Mouse (Mus musculus): ENCODE measurements around the gene Prkca.
"Not testable (repeated sequence)": the region's sequence is repeated elsewhere in the genome, so short reads cannot be mapped to it uniquely, and the experiment has no call there.

Gene Prkca

DNA sequence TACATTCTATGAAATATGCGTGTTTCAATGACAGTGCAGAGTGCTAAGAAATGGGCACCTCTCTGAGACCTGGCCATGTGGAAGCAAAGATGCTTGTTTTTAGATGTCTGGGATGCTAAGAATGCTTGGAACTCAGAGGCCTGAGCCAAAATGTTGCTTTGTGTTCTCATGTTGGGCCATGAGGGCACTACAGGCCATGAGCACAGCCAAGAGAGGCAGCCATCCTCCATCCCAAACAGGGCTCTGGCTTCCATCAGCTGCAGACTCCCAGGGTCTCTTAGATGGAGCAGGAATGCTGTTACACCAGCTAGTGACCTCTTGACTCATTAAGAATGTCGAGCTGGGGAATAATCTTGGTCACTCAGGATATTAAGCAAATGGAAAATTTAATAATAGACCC is 224.9 kb downstream of the Prkca start:
- no peak for DNase-seq (ENCODE audit: low read depth, low spot score)

DNA sequence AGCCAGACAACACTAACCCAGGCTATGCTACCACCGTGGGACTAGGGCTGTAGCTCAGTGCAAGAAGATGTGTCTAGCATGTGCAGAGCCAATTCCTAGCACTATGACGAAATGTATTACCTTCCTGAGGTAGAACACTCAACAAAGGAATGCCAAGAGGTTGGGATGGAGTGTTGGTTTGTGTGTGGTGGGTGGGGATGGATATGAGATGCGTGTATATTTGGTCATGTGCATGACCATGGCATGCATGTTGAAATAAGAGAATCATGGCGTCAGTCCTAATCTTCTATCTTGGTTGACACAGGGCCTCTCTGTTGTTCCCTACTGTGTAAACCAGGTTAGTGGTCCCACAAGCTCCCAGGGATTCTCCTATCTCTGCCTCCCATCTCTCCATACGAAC is 225.5 kb downstream of the Prkca start:
- DNase-seq (ENCODE audit: low read depth, low spot score): no peak

DNA sequence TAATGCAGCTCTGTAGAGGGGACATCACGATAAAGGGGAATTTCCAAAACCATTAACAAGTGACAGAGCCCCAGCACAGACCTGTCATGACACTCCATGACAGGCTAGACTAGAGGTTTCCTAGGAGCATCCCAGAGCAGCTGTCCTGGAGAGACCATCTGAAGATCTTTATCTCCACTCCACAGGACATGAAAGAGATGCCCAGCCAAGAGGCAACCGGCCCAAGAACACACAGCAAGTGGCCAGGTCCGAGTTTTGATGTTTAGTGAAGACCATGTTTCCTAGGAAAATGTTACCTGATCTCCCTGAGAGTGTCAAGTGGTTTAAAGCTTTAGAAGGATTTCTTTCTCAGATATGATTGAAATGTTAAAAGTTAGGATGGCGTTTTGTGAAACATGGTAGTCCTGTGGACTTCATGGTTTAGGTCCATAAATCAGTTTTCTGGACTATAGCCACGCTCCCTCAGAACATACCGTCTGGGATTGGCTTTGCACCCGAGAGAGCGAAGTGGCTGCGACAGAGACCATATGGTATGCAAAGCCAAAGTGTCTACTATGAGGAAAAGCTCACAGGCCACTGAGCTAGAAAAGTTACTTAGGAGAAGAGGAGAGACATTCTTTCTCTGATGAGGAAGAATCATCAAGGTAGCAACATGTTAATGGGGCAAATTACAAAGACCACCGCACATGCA is 226.2 kb downstream of the Prkca start:
- DNase-seq (ENCODE audit: low read depth, low spot score): no peak

DNA sequence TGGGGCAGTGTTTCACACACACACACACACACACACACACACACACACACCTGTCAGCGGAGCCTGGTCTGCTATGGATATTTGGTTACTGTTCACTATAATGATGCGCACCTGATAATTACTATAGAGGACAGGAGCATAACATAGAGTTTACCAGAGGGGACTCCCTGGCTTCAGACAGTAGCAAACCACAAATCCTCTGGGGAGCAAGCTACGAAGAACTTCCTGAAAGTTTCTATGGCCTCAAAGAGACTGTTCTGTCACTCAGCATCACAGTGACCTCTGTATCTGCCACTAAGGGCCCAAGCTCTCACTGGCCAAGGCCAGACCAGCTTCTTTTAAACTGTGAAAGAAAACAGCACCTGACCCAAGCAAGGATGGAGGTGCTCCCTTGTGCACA is 229.6 kb downstream of the Prkca start:
- DNase-seq (ENCODE audit: low read depth, low spot score): no peak

DNA sequence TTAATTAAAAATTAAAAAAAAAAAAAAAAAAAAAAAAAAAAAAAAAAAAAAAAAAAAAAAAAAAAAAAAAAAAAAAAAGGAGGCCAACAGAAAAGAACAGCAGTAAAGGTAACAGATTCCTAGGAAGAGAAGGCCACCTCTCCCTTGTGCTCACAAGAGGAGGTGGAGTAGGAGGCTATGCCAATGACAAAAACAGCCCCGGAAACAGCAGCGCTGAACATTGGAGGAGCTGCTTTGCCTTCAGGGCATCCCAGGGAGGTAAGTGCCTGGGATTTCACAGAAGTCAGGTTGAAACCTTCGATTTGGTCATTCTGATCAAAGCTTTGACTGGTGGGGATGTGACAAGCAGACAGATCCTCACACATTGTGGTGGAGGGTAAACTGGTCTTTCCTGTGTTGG is 231.3 kb downstream of the Prkca start:
- no peak for DNase-seq (ENCODE audit: low read depth, low spot score)

DNA sequence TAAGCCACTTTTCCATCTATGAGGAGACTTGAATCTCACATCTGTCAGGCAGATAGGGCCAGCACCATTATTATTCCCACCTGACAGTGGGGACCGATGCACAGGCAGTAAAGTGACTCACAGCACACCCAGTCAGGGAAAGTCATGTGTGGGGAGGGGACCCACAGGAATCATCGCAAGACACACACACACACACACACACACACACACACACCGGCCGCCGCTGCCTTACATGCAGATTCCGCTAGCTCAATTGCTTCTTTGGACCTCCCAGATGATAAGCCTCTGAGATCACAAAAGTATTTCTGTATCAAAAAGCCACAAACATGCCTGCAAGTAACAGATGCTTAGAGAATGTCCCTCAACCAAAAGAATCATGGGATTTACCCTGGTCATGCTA is 239.6 kb downstream of the Prkca start:
- DNase-seq (ENCODE audit: low read depth, low spot score): no peak

DNA sequence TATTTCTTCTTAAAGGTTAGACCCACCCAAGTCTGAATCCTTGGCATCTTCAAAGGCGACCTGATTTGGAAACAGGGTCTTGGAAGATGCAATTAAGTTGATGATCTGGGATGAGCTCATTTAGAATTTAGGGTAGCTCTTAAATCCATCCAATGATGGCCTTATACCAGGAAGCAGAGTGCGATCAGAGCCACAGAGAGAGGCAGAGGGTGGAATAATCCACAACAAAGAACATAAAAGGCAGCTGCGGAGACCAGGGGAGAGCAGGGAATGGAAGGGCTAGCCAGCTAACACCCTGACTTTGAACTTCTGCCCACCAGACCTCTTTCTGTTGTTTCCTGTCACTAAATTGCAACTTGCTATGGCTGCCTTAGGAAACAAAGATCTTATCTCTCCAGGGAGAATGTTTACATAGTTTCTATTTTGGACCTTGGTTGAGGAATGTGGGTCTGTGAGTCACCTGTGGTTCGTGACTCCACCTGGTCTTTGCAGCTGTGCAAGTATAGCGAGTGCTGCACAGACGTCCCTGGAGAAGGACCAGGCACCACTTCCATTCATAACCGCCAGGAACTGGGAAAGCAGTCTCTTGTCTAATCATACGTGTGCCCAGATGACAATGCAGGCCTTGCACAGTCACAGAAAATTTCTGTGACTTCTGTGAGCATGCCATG is 242.3 kb downstream of the Prkca start:
- no peak for DNase-seq (ENCODE audit: low read depth, low spot score)

DNA sequence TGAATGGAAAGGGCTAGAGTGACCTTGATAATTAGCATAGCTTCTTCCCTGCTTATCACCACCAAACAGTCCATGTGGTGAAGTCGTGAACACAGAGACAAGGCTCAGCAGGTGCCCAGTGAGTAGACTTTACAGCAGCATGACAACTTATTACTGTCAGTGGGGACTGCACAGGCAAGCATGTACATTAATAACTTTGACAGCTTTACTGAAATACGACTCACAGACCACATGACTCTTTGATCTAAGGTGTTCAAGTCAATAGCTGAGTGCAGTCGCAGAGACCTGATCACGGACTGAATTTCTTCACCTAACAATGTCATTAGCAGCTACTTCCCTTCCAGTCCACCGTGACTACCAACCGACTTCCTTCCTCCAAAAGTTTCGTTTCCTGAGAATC is 245.4 kb downstream of the Prkca start:
- DNase-seq (ENCODE audit: low read depth, low spot score): no peak

DNA sequence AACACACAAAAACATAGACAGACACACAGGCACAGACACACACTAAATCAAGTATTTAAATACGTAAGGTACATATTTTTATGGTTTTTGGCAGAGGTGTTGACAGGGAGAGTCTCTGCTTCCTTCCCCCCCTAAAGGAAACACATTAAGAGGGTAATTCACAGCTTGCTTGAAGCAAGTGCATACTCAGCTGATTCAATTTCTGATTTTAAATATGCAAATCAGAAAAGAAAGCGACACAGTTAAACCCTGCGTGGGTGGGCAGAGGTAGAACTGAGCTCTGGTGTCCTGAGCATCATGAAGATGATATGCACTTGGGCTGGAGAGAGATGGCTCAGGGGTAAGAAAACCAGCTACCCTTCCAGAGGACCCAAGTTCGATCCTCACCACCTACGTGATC is 248.9 kb downstream of the Prkca start:
- DNase-seq (ENCODE audit: low read depth, low spot score): no peak

DNA sequence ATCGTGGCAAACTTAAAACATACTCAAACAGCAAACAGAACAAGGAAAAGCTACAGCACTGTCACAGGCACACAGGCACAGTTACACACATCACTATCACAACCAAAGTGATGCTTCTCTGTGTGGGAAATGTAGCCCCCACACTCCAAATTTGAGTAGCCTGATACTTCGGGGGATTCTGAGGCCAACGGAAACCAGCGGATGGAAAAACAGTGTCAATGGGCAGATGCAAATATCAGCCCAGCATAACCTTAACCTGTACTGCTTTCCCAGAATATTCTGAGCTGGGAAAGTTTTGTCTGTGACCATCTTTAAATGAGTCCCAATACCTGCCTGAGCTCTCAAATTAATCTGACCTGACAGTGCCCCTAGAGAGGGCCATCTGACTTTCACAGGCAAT is 250.5 kb downstream of the Prkca start:
- no peak for DNase-seq (ENCODE audit: low read depth, low spot score)

DNA sequence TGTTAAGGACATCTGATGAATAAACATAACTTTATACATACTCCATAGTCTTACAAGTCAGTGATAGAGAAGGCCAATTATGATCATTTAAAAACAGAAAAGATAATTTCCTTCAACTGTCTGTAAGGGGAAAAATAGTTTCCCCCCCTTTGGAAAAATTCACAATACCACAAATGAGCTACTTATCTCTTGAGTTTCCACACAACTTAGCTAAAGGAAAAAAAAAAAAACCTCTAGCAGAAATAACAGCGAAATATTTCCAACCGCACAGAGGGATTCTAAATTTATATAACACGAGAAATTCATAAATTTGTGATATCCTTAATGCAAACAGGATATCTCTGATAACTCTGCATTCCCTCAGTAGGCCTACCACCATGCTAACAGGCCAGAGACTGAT is 252.5 kb downstream of the Prkca start:
- no peak for DNase-seq (ENCODE audit: low read depth, low spot score)

DNA sequence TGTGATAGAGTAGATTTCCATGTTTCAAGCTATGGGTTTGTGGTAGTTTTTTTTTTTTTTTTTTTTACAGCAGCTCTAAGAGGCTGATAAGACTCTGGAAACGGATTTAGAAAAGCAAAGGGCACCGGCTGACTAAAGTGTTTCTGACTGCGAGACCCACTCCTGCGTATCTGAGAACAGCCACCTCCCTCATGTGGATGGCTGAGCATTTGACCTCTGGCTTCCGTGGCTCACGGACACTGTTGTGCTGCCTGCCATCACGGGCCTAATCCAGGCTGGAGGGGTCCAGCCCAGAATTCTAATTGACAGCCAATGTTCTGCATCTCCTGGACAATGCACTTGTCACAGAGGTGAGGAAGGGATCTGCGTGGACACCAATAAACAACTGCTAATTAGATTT is 253.0 kb downstream of the Prkca start:
- DNase-seq (ENCODE audit: low read depth, low spot score): no peak

DNA sequence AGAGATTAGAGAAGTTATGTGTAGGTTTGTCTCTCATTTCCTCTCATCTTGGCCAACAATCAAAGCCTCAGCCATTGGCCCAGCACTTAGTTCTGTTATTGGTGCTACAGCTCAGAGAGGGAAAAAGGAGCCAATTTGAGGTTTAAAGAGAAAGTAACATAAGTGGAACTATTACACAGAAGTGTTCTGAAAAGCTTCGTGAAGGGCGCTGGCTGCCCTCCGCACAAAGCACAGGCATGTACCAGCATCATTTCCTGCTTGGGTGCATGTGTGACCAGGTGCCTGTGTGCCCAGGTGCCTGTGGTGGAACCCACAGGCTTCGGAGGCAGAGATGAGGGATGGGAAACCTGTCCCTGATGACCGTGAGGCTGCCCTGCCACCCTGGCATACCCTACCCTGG is 255.7 kb downstream of the Prkca start:
- DNase-seq (ENCODE audit: low read depth, low spot score): no peak

DNA sequence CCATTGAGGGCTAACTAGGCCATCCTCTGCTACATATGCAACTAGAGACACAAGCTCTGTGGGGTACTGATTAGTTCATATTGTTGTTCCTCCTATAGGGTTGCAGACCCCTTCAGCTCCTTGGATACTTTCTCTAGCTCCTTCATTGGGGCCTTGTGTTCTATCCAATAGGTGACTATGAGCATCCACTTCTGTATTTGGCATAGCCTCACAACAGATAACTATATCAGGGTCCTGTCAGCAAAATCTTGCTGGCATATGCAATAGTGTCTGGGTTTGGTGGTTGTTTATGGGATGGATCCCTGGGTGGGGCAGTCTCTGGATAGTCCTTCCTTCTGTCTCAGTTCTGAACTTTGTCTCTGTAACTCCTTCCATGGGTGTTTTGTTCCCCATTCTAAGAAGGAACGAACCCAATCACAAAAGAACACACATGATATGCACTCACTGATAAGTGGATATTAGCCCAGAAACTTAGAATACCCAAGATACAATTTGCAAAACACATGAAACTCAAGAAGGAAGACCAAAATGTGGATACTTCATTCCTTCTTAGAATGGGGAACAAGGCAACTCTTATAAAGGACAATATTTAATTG is 256.5 kb downstream of the Prkca start:
- not testable (repeated sequence) for DNase-seq (ENCODE audit: low read depth, low spot score)

DNA sequence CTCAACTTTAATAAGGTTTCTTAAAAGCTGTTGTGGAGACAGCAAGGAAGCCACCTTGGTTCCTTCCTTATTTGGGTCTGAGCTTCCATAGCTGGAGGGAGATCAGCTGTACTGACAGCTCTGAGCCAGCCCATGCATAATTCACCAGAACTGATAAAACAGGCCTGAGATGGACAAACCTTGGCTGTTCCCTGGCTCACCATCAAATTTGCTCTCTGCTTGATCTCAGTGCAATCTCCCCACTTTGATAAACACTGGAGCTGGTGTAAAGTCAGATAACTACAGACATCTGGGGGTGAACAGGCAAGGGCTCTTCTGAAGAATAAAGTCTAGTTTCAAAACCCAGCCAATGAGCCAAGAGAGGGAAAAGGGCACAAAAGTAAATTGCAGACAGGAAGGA is 261.1 kb downstream of the Prkca start:
- DNase-seq (ENCODE audit: low read depth, low spot score): no peak

DNA sequence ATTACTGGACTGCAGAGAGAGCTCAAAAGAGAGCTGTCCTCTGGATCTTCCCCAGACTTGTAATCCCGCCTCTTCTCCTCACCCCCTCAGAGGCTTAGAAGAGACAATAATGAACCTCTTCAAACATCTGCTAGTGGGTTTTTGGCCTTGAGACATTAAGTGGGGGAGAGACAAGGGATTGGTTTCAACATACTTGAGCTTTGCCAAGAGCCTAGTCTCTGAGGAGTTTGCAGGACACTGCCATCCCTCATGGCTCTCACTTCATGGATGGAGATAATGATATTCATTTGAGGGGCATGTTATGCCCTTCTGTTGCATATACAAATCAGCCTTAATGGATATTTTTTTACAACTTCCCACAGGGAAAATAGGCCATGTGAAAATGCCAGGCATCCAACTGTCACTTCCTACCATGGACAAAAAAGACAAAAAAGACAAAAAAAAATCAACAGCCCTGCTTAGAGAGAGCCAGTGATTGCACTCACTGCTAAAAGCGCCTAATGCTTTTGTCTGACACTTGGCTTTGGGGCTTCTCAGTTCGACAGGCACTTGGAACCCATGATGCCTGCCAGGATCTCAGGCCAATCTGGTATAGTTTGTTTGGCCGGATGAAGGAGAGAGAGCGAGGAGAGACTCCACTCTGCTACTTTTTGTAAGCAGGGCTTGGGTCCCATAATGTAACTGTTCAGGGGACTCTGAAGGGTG is 263.6 kb downstream of the Prkca start:
- DNase-seq (ENCODE audit: low read depth, low spot score): no peak

DNA sequence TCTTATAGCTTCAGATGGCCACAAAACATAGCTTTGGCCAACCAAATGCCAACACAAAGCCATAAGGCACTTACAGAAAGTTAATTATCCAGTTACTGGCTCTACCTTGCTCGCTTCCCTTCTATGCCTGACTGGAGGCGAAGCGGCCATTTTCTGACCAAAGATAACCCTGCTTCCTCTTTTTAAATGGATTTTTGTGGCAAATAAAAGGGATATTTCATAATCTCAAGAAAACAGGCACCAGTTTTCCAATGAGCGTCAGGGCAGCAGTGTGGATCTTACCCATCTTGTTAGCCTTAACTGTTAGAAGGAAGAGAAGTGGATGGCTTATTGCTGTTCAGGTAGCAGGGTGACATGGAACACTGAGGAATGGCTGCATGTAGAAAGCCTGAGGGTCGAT is 264.3 kb downstream of the Prkca start:
- no peak for DNase-seq (ENCODE audit: low read depth, low spot score)

DNA sequence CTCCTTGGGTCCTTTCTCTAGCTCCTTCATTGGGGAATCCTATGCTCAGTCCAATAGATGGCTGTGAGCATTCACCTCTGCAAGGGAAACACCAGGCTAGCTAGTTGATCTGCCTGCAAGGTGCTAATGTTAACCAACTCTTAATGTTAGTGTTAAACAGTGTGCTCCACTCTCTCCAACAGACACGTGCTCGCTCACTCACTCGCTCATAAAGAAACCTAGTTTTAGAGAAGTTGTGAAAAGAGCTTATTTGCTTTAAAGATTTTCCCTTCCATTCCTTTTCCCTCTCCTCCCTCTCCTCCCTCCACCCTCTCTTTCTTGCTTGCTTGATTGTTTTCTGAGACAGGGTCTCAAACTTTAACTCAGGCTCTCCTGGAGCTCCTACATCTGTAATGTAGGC is 266.2 kb downstream of the Prkca start:
- no peak for DNase-seq (ENCODE audit: low read depth, low spot score)

DNA sequence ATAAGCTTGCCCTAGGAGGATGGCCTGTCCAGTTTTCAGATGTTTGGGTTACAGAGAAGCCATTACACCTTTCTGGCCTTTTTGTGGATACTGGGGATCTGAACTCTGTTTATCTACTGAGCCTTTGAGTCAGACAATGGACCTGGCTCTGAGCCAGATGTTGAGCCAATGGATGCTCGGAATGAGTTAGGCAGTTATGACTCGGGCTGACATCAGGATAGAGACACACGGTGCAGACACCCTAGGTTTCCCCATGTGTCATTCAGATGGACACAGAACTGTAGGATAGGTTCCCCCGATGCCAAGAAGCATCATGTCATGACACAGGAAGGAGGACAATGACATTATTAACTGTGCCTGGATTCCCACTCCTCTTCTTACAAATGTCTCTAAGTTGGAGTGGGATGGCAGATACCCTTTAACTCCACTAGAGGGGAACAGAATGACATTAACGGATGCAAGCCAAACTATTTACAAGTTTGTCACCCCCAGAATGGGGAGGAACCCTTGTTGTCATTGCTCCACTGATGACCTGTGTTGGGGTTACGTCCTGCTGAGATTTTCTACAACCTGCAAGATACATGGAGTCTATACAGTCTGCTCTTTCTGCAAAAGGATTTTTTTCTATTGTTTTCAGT is 271.0 kb downstream of the Prkca start:
- DNase-seq (ENCODE audit: low read depth, low spot score): no peak

DNA sequence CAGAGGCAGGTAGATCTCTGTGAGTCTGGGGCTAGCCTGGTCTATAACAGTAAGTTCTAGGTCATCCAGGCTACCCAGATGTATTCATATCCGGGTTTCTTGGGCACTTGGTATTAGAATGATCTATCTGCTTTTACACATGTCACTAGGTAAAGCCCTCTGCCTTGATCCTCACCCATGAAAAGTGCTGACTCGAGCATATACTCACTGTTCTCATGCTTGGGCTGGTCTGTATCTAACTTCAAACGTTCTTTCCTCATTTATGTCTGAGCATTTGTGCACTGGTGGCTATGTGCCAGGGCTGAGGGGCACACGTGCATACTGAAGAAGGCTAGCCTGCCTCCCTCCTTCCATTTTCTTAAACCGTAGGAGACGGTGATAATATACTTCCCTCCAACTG is 272.5 kb downstream of the Prkca start:
- no peak for DNase-seq (ENCODE audit: low read depth, low spot score)

DNA sequence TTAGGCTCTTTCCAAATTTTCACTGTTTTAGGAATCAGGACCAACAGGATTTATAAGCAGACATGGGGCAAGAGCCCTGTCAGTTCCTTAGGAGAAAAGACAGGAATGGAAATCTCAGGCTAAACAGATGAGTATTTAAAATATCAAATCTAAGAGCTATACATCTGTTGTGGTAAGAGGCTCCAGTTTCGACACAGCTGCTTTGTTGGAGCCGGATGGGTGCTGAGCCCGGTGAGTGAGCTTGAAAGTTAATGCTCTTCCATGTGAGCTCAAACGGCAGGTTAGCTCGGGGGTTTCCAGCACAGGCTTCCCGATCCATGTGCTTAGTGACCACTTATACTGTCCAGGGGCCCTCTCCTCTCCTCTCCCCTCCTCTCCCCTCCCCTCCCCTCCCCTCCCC is 273.7 kb downstream of the Prkca start:
- DNase-seq (ENCODE audit: low read depth, low spot score): no peak

DNA sequence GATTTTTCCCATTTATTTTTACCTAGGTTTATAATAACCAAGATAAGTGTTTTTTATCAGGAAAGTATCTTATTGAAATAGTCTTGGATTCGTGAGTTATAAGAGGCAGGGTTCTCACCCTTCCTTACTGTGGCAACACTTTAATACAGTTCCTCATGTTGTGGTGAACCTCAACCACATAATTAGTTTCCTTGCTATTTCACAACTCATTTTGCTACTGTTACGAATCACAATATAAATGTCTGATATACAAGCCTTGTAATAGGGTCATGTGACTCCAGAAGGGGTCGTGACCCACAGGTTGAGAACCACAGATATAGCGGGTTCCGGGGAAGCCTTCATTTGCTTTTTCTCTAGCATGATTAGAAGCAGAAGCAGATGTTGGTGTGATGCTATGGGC is 275.3 kb downstream of the Prkca start:
- no peak for DNase-seq (ENCODE audit: low read depth, low spot score)

All from retina, adult 2 months (tissue).